Mouse (Mus musculus) embryonic facial prominence, embryonic 13.5 days (tissue): Measurements from ENCODE around the gene Lrba. TPM values are rescaled to one million over a fixed set of nuclear protein-coding genes. Genes with fewer than 3 reads are reported as not detected.

Source experiments
- ATAC-seq: fragments of 200-750 bp; cut with Nextera tagmentation; 2 replicates; pipeline ENCODE4 v1.8.0; 2017; ENCODE audit warnings: low read depth; ENCODE audit not compliant: insufficient number of reproducible peaks, insufficient read depth, low FRiP score, low TSS enrichment
- H3K27ac ChIP-seq: fragments of 300-500 bp; sonication (generic); 2 replicates; pipeline ENCODE4 v1.5.1; 2015; ENCODE audit warnings: moderate library complexity, mild to moderate bottlenecking, inconsistent platforms
- H3K27me3 ChIP-seq: fragments of 300-500 bp; sonication (generic); 2 replicates; pipeline ENCODE4 v1.6.1; 2015; ENCODE audit warnings: mild to moderate bottlenecking, inconsistent platforms
- H3K36me3 ChIP-seq: fragments of 300-500 bp; sonication (generic); 2 replicates; pipeline ENCODE4 v1.6.1; 2015; ENCODE audit warnings: mild to moderate bottlenecking, inconsistent platforms
- H3K4me1 ChIP-seq: fragments of 300-500 bp; sonication (generic); 2 replicates; pipeline ENCODE4 v1.6.1; 2015; ENCODE audit warnings: inconsistent platforms
- H3K4me2 ChIP-seq: fragments of 300-500 bp; sonication (generic); 2 replicates; pipeline ENCODE4 v1.6.1; 2015; ENCODE audit warnings: moderate library complexity, mild to moderate bottlenecking, inconsistent platforms
- H3K4me3 ChIP-seq: fragments of 300-500 bp; sonication (generic); 2 replicates; pipeline ENCODE4 v1.5.1; 2015; ENCODE audit warnings: mild to moderate bottlenecking, inconsistent platforms
- H3K9ac ChIP-seq: fragments of 300-500 bp; sonication (generic); 2 replicates; pipeline ENCODE4 v1.6.1; 2015; ENCODE audit warnings: mild to moderate bottlenecking, inconsistent platforms
- H3K9me3 ChIP-seq: fragments of 300-500 bp; sonication (generic); 2 replicates; pipeline ENCODE4 v1.6.1; 2016; ENCODE audit warnings: inconsistent platforms
- WGBS: fragments of 180-500 bp; shearing (Covaris S2); methylation state at CpG from one replicate; pipeline ENCODE4 v1.1.7; 2015; ENCODE audit warnings: mixed read lengths; 5-methylcytosine and 5-hydroxymethylcytosine counted together
- polyA plus RNA-seq: library from polyadenylated mRNA; unstranded; fragments of >200 nt; fragmentation: Nextera tagmentation; extraction: Ambion mirVana; gene quantifications from 2 replicates; pipeline ENCODE4 v1.2.1, GENCODE M21; 2015

Gene Lrba
- polyA plus RNA-seq, 1 experiment from 2014 or later = 7.4 TPM

- H3K27me3 ChIP-seq = no peaks in the 10 kb centered on the region
- no peak for ATAC-seq
- H3K9me3 ChIP-seq = no peaks in the 10 kb centered on the region
- H3K9ac ChIP-seq = no peak overlapping the region
- 0 out of 2 replicates have a peak overlapping the region, but pooled peaks have one; percentile 33 for H3K27ac ChIP-seq
- no peak overlapping the region for H3K4me2 ChIP-seq
- peaks cover 13% of the 10 kb centered on the region for H3K4me1 ChIP-seq
- 30% methylated on average over 2 of the region's 2 CpGs for WGBS
- no peak overlapping the region for H3K4me3 ChIP-seq
- 0 out of 2 replicates have a peak, but pooled peaks cover 7% of the 10 kb centered on the region for H3K36me3 ChIP-seq
Observed at GRCm38 (mm10) chr3:86809646-86810045, 585.2 kb downstream of the Lrba start.

- H3K36me3 ChIP-seq = 0 out of 2 replicates have a peak, but pooled peaks cover 8% of the 10 kb centered on the region
- WGBS = 78% methylated on average over 5 of the region's 5 CpGs
- H3K9me3 ChIP-seq = no peaks in the 10 kb centered on the region
- no peak overlapping the region for H3K4me2 ChIP-seq
- H3K9ac ChIP-seq = no peak overlapping the region
- no peak for ATAC-seq
- H3K27ac ChIP-seq = no peak overlapping the region
- no peak overlapping the region for H3K4me3 ChIP-seq
- peaks cover 13% of the 10 kb centered on the region for H3K4me1 ChIP-seq
- no peaks in the 10 kb centered on the region for H3K27me3 ChIP-seq
Observed at GRCm38 (mm10) chr3:86810908-86811307, 586.4 kb downstream of the Lrba start.

DNA sequence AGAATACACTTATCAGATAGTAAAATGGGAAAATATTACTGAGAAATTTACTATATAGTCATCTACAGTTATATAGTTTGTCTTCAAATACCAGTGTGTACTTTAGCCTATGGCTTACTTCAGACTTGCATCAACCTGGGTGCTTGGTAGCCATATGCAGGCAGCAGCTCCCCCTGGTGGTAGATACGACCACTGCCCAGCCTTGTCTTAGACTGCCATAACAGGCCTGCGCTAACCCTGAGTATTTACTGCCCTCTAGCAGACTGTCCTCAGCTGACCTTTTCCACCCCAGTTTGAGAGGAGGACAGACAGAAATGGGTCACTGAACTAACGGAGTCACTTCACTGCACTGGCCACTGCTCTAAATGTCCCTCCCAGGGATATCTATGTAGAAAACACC is 588.2 kb downstream of the Lrba start:
- H3K36me3 ChIP-seq = 0 out of 2 replicates have a peak, but pooled peaks cover 8% of the 10 kb centered on the region
- peaks cover 14% of the 10 kb centered on the region for H3K4me1 ChIP-seq
- H3K27ac ChIP-seq = no peak overlapping the region
- no peak overlapping the region for H3K4me3 ChIP-seq
- H3K9ac ChIP-seq = no peak overlapping the region
- H3K4me2 ChIP-seq = no peak overlapping the region
- H3K9me3 ChIP-seq = no peaks in the 10 kb centered on the region
- 0 out of 2 replicates have a peak, but pooled peaks have one; percentile 71 for ATAC-seq
- no peaks in the 10 kb centered on the region for H3K27me3 ChIP-seq
- 19% methylated on average over 3 of the region's 3 CpGs for WGBS

DNA sequence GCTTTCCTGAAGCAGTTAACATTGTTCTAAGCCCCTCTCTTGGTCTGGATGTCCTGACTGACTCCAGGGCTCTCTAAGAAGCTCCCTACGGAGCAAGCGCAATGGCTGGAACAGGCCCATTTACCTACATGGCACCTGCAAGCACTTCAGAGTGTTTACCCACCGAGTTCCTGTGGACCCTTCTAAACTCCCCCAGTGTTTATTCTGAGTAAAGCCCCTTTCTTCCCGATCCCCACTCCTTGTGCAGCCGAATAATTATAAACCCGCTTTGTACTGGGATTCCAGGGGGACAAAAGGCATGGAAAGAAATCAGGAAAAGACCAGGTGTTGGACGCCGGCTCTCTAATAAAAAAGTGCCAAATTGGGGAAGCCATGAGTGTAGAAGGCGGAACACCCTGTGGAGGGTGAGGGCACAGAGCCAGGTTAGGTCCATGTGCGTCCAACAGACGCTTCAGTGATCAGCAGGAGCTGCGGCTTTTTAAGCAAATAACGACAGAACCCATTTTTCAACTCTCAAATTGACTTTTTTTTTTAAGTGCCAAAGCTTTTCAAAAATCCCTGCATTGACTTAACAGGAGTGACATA is 593.6 kb downstream of the Lrba start:
- Histone ChIP-seq H3K4me2 (no peak overlapping the region), H3K9ac (no peak overlapping the region), H3K36me3 (0 out of 2 replicates have a peak, but pooled peaks cover 10% of the 10 kb centered on the region), H3K27ac (no peak overlapping the region), H3K9me3 (no peaks in the 10 kb centered on the region), H3K27me3 (no peaks in the 10 kb centered on the region; the same call in 1 of the 2 replicates), H3K4me1 (peaks cover 21% of the 10 kb centered on the region), H3K4me3 (no peak overlapping the region)
- 75% methylated on average over 13 of the region's 13 CpGs for WGBS
- ATAC-seq = no peak

GRCm38 (mm10) chr3:86819372-86819771 is 594.9 kb downstream of the Lrba start:
- H3K27ac ChIP-seq = no peak overlapping the region
- no peaks in the 10 kb centered on the region; the same call in 1 of the 2 replicates for H3K27me3 ChIP-seq
- no peaks in the 10 kb centered on the region for H3K9me3 ChIP-seq
- ATAC-seq = no peak
- peaks cover 21% of the 10 kb centered on the region for H3K4me1 ChIP-seq
- H3K9ac ChIP-seq = no peak overlapping the region
- 0 out of 2 replicates have a peak, but pooled peaks cover 10% of the 10 kb centered on the region for H3K36me3 ChIP-seq
- WGBS = 96% methylated on average over 6 of the region's 6 CpGs
- H3K4me3 ChIP-seq = no peak overlapping the region
- no peak overlapping the region for H3K4me2 ChIP-seq

DNA sequence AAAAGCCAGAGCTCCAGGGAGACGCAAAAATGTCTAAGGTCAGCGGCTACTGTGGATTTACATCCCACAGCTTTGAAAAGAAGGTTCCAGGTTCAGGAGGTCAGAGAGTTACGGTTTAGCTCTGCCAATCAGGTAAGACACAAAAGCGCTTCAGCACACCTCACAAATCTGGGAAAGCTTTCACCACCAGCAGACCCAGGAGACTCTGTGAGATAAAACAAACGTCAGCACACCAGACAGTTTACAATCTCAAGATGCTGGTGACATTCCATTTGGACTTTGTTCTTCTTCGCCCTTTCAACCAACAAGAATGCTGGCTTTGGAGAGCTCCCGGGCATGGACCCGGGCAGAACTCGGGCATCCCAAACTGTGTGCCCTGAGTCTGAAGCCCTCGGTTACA is 595.9 kb downstream of the Lrba start:
- no peak overlapping the region for H3K27ac ChIP-seq
- no peaks in the 10 kb centered on the region; the same call in 1 of the 2 replicates for H3K27me3 ChIP-seq
- H3K4me3 ChIP-seq = no peak overlapping the region
- H3K9ac ChIP-seq = no peak overlapping the region
- 0 out of 2 replicates have a peak, but pooled peaks cover 2% of the 10 kb centered on the region for H3K36me3 ChIP-seq
- 68% methylated on average over 10 of the region's 10 CpGs for WGBS
- H3K4me1 ChIP-seq = peaks cover 21% of the 10 kb centered on the region
- H3K4me2 ChIP-seq = no peak overlapping the region
- H3K9me3 ChIP-seq = no peaks in the 10 kb centered on the region
- no peak for ATAC-seq

DNA sequence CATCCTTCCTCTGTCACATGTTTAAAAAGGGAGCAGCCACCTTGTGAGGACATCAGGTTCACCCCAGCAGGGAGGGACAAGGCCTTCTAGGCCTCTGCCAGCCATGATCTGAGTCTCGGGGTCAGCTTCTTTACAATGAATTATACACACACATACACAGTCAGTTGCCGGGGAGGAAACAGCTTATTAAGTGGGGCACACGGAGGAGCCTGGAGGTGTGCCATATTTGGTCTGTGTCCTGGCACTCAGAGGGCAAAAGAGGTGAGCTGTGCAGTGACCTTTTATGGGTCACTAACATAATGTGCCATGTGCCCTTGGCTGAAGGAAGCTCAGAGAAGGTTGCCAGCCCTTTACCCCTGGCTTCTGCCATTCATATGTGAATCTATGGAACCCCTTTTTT is 596.9 kb downstream of the Lrba start:
- WGBS = 54% methylated on average over 3 of the region's 3 CpGs
- no peak for ATAC-seq
- H3K4me3 ChIP-seq = no peak overlapping the region
- peaks cover 21% of the 10 kb centered on the region for H3K4me1 ChIP-seq
- H3K9me3 ChIP-seq = no peaks in the 10 kb centered on the region
- 0 out of 2 replicates have a peak, but pooled peaks cover 2% of the 10 kb centered on the region for H3K36me3 ChIP-seq
- no peak overlapping the region for H3K27ac ChIP-seq
- H3K9ac ChIP-seq = no peak overlapping the region
- H3K27me3 ChIP-seq = no peaks in the 10 kb centered on the region; the same call in 1 of the 2 replicates
- H3K4me2 ChIP-seq = no peak overlapping the region

DNA sequence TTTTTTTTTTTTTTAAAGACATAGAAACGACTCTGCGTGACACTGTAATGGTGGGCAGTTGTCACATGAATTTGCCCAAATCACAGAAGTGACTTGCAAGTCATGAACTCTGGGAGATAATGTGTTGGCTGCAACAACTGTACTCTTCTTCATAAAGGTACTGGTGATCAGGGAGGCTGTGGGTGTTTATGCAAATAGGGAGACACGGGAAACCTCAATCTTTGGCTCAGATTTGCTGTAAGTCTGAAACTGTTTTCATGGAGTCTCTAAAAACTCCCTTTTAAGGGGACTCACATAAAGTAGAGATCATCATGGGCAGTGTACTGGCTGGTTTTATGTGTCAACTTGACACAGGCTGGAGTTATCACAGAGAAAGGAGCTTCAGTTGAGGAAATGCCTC is 603.0 kb downstream of the Lrba start:
- Histone ChIP-seq H3K27ac (no peak overlapping the region), H3K9ac (no peak overlapping the region), H3K27me3 (no peaks in the 10 kb centered on the region), H3K4me1 (peaks cover 14% of the 10 kb centered on the region), H3K9me3 (no peaks in the 10 kb centered on the region), H3K4me2 (no peak overlapping the region), H3K36me3 (no peaks in the 10 kb centered on the region; the same call in 1 of the 2 replicates), H3K4me3 (no peak overlapping the region)
- WGBS = 86% methylated on average over 3 of the region's 3 CpGs
- no peak for ATAC-seq

- Histone ChIP-seq H3K9ac (no peak overlapping the region), H3K4me3 (no peak overlapping the region), H3K27ac (peak overlapping the region; percentile 11; the same call in 1 of the 2 replicates), H3K27me3 (no peaks in the 10 kb centered on the region), H3K9me3 (no peaks in the 10 kb centered on the region), H3K4me2 (no peak overlapping the region), H3K4me1 (peaks cover 24% of the 10 kb centered on the region), H3K36me3 (no peaks in the 10 kb centered on the region; the same call in 1 of the 2 replicates)
- no peak for ATAC-seq
- WGBS = 40% methylated on average over 8 of the region's 8 CpGs
Observed at GRCm38 (mm10) chr3:86832115-86832514, 607.6 kb downstream of the Lrba start.

Other genes starting within 250 kb of the Lrba start
- 0.22 and 0.29 TPM in 2 replicates for gene Prss48, start 222.2 kb upstream of the Lrba start, polyA plus RNA-seq
- gene Rps3a1, start 82.0 kb upstream of the Lrba start, polyA plus RNA-seq = 1,432 and 1,487 TPM in 2 replicates